Mouse (Mus musculus): ENCODE results near the gene Sh2d6.
"Not testable (repeated sequence)": the region's sequence is repeated elsewhere in the genome, so short reads cannot be mapped to it uniquely, and the experiment has no call there.

Gene Sh2d6

DNA sequence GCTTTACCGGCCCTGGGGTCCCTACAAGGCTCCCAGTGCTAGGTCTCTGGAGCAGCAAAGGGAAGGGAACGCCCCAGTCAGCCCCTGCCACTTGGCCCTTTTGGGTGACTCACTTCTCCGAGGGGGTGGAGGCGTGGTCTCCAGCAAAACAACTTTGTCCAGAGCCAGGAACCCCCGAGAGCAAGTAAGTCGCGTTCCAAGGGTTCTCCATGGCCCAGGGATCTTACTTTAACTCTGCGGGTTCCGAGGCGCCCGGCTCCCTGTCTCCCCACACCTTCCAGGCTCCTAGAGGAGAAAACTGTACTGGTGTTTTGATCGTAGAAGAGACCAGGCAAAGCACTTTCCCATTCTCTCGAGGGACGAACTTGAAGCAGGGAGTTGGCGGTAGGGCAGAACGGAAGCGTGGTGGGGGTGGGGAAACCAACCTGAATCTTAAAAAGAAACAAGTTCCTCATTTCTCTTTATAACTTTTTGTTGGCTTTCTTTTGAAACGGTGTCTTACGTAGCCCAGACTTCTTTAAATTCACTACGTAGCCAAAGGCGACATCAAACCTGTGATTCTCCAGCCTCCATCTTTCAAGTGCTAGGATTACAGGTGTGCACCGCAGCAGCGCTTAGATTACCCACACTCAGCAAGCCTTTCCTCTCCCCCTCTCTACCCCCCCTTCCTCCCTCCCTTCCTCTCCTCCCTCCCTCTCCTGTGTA, 22.9 kb upstream of the Sh2d6 start, which contains the start of gene Capg:
TSS of gene Capg (plus strand) at position 109 of the 705 bp plus-strand sequence.
- in situ Hi-C loops (cut with MboI; ENCODE audit: low pct_unique_long_range_greater_than_20kb in 1 of 2, low sequenced_read_pairs in 2 of 2, unreplicated experiment in 1 of 2): no loop called here

DNA sequence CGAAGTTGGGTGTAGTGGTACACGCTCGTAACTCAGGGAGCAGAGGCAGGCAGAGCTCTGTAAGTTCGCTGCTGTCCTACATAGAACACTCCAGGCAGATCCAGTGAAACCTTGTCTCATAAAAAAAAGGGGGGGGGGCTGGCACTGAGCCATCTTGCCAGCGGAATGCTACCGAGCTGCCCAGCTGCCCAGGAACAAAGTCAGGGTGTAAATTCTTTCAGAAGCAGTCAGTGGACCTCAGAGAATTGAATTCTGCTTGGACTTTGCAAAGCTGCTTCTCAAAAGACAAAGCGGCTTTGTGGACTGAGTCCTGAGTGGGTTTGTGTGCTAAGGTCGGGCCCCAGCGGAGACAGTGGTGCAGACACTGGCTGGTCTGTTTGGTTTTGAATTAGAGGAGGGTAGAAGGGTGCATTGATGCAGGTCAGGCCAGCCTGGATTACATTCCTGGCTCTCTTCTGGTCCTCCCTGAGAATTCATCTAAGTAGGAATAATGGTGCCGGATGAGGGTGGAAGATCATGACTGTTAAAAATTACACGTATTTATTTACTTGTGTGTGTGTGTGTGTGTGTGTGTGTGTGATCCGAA, 21.9 kb upstream of the Sh2d6 start:
- in situ Hi-C loops (cut with MboI; ENCODE audit: low pct_unique_long_range_greater_than_20kb in 1 of 2, low sequenced_read_pairs in 2 of 2, unreplicated experiment in 1 of 2): no loop called here

DNA sequence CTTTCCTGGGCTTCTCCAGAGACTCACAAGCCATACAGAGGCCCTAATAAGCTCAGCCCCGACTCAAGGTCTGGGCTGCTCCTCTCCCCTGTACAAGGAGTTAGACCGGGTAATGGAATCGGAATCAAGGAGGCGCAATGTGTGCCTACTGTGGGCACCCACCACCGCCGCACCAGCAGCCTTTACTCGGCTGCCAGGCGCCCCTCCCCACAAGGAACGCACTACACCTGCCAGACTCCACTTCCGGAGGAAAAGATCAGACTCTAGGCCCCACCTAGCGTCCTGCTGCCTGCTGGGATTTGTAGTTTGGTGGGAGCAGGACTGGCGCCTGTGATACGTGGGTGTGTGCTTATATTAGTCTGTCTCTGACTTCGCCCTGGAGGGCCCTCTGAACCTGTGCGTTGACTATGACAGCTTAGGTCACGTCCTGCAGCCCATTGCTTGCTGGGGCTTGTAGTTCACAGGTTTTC, 17.1 kb upstream of the Sh2d6 start:
- in situ Hi-C loops (cut with MboI; ENCODE audit: low pct_unique_long_range_greater_than_20kb in 1 of 2, low sequenced_read_pairs in 2 of 2, unreplicated experiment in 1 of 2): loop anchor here in 1 of 2 experiments (5.0 kb wide), 2 partner anchors 34 to 111 kb away; no protein-coding TSS in a partner anchor

DNA sequence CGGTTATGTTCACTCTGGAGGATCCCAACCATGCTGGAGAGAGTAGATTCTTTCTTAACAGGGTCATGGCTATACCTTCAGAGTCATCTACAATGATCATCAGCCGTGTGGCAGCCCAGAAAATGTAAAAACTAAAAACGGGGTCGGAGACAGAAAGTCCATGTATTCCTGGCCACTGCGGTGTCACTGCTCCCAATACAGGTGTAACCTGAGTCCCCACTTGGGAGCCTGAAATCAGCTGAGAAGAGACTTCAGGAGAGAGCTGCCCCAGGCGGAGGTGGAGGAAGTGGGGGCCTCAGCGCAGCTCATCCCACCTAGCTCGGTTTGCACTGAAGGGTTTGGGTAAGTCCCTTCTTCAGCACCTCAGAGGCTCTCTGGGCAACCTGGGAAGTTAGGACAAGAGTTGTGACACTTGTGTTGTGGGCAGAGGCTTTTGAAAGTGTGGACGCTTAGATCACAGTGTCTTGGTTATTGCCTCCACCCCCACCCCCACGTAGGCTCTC, 16.5 kb upstream of the Sh2d6 start:
- in situ Hi-C loops (cut with MboI; ENCODE audit: low pct_unique_long_range_greater_than_20kb in 1 of 2, low sequenced_read_pairs in 2 of 2, unreplicated experiment in 1 of 2): loop anchor here in 1 of 2 experiments (5.0 kb wide), 2 partner anchors 34 to 111 kb away; no protein-coding TSS in a partner anchor

DNA sequence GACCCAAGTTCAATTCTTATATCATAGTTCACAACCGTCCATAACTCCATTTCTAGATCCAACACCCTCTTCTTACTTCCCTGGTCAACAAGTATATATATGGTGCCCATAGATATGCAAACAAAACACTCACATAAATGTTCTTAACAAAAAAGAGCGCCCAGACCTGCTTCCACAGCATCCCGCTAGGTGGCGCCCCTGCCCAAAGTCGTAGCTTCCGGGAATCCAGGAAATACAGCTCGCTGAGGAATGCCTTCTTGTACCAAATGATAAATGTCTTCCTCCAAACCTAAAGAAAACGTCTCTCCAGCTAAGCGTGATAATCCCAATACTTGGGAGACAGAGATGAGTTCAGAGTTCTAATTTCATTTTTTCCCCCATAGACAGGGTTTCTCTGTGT, 13.7 kb upstream of the Sh2d6 start:
- in situ Hi-C loops (cut with MboI; ENCODE audit: low pct_unique_long_range_greater_than_20kb in 1 of 2, low sequenced_read_pairs in 2 of 2, unreplicated experiment in 1 of 2): loop anchor here in 1 of 2 experiments (5.0 kb wide), 2 partner anchors 37 to 108 kb away; no protein-coding TSS in a partner anchor

DNA sequence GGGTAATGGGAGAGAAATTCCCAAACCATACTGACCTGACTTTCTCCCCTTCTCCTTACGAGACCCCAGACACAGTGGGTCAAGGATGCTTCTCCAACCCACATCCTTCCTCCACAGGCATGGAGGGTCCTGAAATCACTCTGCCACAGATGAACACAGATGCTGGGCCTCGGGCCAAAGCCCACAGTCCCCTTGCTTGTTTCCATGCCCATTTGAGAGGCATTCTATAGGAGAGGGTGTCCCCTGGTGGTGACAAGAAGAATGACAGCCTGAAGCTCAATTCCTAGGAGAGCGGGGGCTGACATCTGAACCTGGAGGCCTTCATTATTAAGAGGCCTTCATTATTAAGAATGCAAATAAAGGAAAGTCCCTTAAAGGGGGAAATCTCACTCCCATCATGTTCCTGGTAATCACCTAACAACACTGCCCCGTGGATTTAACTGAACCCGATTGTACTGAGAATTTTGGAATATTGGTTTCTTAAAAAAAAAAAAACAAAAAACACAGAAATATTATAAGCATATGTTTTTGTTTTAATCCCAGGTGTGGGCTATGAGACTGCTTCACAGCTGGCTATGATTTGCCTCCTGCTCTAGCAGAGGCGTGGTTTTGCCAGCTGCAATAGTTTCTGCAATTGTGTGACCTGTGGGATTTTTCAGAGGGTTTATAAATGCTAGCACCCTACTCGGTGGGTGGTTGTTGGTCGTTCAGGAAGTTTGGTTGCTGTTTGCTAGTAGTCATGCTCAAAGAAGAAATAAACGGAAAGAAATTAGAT, 12.7 kb upstream of the Sh2d6 start:
- in situ Hi-C loops (cut with MboI; ENCODE audit: low pct_unique_long_range_greater_than_20kb in 1 of 2, low sequenced_read_pairs in 2 of 2, unreplicated experiment in 1 of 2): no loop called here

DNA sequence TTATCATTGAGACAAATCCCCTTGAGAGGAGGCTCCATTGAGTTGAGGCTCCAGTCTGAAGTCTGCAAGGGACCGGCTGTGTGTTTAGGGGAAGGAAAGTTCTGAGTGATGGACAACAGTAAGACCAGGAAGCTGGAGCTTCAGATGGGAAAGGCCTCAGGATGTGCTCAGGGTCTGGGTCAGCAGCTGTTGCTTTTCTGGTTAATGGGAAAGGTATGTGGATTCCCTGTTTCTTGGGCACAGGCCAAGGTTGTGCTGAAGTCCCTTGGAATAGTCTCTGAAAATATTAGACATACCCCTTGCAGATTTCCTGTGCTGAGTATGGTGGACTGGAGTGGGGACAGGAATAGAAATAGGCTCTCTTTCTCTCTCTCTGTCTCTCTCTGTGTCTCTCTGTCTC, 12.0 kb upstream of the Sh2d6 start:
- in situ Hi-C loops (cut with MboI; ENCODE audit: low pct_unique_long_range_greater_than_20kb in 1 of 2, low sequenced_read_pairs in 2 of 2, unreplicated experiment in 1 of 2): not testable (repeated sequence)

DNA sequence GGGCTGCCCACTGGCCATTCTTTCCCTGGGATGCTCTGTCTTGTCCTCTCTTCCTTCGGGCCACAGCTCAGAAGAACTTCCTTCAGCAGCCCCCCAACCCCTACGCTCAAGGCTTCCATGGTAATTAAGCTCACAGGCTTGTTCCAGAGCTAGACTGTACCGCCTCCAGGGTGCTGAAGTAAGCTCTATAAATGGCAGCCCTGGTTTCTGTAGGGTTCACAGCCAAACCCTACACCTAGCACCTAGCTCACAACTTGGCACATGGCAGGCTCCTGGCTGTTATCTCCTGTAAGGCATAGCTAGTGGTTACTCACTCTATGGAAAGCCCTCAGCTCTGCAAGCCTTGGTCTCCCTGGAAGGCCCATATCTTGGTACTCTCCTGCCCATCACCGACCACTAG, 11.1 kb upstream of the Sh2d6 start:
- in situ Hi-C loops (cut with MboI; ENCODE audit: low pct_unique_long_range_greater_than_20kb in 1 of 2, low sequenced_read_pairs in 2 of 2, unreplicated experiment in 1 of 2): no loop called here

DNA sequence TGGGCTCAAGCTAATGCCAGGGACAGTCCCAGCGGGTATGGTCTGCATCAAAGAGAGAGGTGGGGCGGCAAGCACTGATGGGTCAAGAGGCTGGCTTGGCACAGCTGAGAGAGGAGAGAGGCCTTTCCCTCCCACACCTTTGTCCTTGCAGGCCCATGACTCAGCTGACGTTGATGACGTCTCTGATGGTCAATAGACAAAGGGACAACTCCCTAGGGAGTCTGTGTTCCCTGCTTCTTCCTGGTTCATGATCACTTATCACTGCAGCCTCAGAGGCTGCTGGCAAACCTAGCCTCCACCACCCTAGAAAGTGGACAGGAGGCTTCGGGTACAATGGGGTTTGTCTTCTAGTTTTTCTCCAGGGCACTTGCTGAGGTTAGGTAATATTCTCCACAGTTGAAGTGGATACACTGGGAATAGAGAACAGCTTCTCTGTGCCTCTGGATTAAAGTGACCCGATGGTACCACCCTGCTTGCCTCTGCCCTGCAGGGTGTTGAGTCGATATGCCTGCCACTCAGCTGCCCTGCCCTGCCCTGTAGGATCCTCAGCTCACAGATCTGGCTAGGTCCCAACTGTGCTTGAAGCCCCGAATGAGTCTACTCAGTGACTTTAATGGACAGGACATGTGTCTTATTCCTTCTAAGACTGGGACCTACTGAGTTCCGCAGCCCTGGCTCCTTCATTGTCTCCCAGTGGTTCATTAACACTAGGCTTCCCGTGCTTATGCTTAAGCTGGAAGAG, 7.1 kb upstream of the Sh2d6 start:
- in situ Hi-C loops (cut with MboI; ENCODE audit: low pct_unique_long_range_greater_than_20kb in 1 of 2, low sequenced_read_pairs in 2 of 2, unreplicated experiment in 1 of 2): no loop called here

DNA sequence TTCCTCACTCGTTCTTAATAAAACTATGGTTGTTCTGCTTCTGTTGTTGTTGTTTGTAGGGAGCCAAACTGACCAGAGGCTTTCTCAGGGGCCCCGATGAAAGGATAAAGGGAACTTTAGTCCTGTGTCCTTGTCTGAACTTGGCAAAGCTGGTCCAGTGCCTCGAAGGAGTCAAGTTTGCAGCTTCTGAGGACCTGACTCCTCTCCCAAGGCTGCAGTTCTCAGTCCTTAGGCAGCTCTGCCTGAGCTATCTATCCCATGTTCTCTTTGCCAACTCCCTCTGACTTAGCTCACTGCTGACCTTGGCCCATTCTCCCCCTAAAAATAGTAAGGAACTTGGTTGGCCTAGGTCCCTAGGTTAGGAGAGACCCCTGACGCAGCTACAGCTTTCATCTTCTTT, 5.6 kb upstream of the Sh2d6 start:
- in situ Hi-C loops (cut with MboI; ENCODE audit: low pct_unique_long_range_greater_than_20kb in 1 of 2, low sequenced_read_pairs in 2 of 2, unreplicated experiment in 1 of 2): no loop called here

DNA sequence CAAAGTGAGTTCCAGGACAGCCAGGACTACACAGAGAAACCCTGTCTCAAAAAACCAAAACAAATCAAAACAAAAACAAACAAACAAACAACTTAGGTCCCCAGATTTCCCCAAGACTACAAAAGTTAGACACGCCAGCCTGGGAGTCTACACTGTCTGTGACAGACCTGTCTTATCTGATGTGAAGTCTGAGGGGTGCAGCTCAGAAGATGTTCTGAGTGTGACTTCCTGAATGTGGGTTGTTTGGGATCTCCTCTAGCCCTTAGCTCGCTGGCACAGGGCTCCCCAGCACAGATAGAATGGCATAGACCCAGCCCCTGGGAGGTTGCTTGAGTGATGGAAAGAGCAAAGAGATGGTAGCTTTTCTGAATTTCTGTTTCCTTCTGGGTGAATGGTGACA, 2.7 kb upstream of the Sh2d6 start:
- in situ Hi-C loops (cut with MboI; ENCODE audit: low pct_unique_long_range_greater_than_20kb in 1 of 2, low sequenced_read_pairs in 2 of 2, unreplicated experiment in 1 of 2): loop anchor here in 1 of 2 experiments (5.0 kb wide), 1 partner anchor 97 kb away; no protein-coding TSS in a partner anchor

DNA sequence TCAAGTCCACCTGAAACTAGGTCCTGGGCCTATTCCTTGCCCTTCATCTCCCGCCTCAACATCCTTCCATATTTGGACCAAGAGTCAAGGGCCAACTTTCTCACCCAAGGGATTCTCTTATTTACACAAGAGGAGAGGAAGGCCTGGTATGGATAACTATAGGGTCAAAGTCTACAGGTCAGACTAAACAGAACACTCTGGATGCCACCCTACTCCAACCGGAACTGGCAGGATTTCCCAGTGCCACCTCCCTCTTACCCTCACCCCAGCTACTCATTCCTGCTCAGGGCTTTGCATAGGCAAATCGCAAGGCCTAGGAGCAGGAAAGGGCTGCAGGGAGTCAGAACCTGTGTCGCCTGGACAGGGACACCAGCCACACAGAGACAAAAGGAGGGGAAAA, 1.7 kb upstream of the Sh2d6 start:
- in situ Hi-C loops (cut with MboI; ENCODE audit: low pct_unique_long_range_greater_than_20kb in 1 of 2, low sequenced_read_pairs in 2 of 2, unreplicated experiment in 1 of 2): loop anchor here in 1 of 2 experiments (5.0 kb wide), 1 partner anchor 96 kb away; no protein-coding TSS in a partner anchor

DNA sequence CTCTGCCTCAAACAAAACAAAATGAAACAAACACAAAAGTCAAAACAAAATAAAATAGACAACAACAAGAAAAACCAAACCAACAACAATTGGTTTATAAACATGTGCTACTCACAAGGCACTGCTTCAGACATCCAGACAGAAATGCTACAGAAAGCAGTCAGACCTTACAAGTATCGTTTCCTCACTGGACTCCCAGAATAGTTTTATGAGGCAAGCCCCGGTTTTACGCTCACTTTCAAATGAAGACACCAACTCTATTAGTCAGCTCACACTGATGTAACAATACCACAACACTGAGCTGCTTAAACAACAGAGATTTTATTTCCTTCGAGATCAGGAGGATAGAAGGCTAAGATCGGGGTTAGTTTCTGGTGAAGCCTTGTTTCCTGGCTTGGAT, 781 bp upstream of the Sh2d6 start:
- in situ Hi-C loops (cut with MboI; ENCODE audit: low pct_unique_long_range_greater_than_20kb in 1 of 2, low sequenced_read_pairs in 2 of 2, unreplicated experiment in 1 of 2): loop anchor here in 1 of 2 experiments (5.0 kb wide), 1 partner anchor 95 kb away; no protein-coding TSS in a partner anchor

DNA sequence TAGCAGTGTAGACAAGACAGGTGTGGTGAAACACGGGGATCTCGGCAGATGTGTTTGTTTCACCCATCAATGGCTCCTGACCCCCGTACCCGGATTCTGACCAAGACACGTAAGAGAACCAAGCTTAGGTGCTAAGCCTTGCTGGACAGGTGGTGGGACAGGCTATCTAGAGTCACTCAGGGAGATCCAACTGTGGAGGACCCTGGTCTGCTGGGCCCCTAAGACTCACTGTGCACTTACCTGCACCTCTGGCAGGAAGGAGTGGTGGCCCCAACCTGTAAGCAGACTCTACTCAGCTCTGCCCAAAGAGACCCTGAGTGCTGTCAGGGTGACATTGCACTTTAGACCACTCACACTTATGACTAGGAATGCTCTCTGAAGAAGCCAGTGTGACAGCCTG, 603 bp downstream of the Sh2d6 start:
- in situ Hi-C loops (cut with MboI; ENCODE audit: low pct_unique_long_range_greater_than_20kb in 1 of 2, low sequenced_read_pairs in 2 of 2, unreplicated experiment in 1 of 2): loop anchor here in 1 of 2 experiments (5.0 kb wide), 1 partner anchor 94 kb away; no protein-coding TSS in a partner anchor

DNA sequence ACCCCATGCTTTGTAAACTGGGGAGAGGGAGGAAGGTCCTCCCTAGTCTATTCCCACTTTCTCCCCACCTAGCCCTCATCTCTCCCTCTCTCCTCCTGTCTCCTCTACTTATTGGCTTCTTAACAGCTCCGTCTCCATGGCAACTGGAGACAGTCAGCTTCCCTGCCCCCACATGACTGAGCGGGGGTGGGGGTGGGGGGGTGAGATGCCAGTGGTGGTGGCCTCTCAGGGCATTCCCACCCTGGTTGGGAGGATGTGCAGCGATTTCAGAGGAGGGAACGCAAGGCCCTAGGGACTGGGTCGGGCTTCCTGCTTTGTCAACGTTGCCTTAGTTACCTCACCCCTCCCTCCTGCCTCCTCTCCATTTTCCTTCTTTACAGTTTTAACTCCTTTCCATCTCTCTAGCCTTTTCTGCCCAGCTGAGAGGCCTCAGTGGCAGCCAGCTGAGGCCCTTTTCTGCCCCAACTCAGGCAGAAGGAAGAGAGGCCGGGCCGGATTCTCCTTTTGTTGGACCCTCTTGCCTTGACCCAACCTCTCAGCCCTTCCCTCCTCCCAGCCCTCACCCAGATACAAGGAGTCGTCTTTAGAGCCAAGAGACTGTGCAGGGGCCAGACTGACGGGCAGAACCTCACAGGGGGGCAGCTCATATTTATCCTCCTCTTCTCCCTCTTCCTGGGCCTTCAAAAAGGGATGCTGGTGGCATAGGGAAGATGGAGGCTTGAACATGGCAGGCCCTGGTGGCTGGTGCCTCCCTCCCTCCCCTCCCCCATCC, 1.4 kb downstream of the Sh2d6 start:
- in situ Hi-C loops (cut with MboI; ENCODE audit: low pct_unique_long_range_greater_than_20kb in 1 of 2, low sequenced_read_pairs in 2 of 2, unreplicated experiment in 1 of 2): loop anchor here in 1 of 2 experiments (5.0 kb wide), 1 partner anchor 93 kb away; no protein-coding TSS in a partner anchor

DNA sequence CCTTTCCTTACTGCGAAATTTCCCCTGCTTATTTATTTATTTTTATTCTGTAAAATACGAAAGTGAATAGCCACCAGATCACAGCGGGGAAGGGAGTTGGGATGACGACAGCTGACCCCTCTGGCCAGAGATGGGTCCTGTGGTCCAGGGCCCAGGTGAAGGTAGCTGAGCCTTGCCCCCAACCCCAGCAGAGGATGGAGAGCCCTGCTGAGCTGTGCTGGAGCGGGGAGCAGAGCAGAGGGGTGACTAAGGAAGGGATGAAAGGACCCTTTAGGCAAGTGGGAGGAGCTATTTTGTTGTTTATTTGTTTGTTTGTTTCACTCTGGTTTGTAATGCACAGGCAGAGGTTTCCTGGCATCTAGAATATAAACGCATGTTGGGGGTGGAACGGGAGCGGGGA, 2.2 kb downstream of the Sh2d6 start:
- in situ Hi-C loops (cut with MboI; ENCODE audit: low pct_unique_long_range_greater_than_20kb in 1 of 2, low sequenced_read_pairs in 2 of 2, unreplicated experiment in 1 of 2): no loop called here

DNA sequence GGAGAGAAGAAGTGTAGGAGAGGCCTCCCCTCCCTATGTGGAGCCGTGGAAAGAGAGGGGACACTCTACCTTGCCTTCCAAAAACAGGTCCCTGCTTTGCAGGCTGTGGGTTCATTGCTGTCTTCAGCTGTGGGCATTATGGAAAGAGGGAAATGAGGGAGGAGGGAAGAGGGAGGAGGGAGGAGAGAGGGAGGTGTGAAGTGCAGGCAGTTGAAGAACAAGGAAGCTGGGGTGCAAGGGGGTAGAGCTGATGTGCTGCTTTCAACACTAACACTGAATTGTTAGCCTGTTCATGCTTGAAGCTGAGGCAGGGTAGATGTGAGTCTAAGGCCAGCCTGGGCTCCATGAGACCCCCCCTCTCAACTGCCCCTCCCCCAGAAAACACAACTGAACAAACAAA, 2.7 kb downstream of the Sh2d6 start:
- in situ Hi-C loops (cut with MboI; ENCODE audit: low pct_unique_long_range_greater_than_20kb in 1 of 2, low sequenced_read_pairs in 2 of 2, unreplicated experiment in 1 of 2): no loop called here
